Mouse (Mus musculus): ENCODE measurements around the gene Fndc5.

Gene Fndc5

DNA sequence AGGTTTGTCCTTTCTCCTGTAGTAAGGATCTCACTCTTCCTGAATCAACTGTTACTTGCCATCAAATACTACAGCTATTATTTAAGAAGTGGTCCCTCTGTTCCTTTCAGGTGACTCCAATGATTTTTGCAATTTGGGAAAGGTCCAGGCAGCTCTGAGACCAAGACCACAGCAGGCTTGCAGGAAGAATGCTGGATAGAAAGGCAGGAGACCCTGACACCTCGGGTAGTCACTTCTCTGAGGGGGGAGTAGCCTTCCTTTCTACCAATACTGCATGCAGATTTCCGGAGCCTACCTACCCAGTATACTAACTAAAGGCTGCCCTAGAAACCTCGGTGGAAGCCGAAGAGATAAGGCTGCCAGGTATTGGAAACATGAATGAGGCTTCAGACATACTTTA, 8.6 kb downstream of the Fndc5 start:
- no peak for DNase-seq (ENCODE audit: extremely low spot score, low read depth, low spot score)

DNA sequence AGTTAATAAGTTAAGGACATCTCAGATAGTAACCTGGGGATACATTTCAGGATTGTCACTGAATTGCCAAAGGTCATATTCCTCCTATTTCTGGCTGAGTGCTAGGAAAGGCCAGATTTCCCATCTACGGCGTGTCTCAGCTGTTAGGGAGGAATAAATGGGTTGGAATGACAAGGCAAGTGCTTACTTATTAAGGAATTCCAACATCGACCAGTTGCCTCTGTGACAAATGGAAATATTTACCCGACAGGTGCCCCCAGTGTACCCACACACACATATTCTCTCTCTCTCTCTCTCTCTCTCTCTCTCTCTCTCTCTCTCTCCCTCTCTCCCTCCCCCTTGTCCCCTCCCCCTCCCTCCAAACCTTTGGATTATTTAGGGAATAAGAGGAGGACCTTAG, 9.1 kb downstream of the Fndc5 start:
- no peak for DNase-seq (ENCODE audit: extremely low spot score, low read depth, low spot score)

- no peak for DNase-seq (ENCODE audit: extremely low spot score, low read depth, low spot score)
Observed at GRCm38 (mm10) chr4:129146392-129146791, 9.6 kb downstream of the Fndc5 start.

DNA sequence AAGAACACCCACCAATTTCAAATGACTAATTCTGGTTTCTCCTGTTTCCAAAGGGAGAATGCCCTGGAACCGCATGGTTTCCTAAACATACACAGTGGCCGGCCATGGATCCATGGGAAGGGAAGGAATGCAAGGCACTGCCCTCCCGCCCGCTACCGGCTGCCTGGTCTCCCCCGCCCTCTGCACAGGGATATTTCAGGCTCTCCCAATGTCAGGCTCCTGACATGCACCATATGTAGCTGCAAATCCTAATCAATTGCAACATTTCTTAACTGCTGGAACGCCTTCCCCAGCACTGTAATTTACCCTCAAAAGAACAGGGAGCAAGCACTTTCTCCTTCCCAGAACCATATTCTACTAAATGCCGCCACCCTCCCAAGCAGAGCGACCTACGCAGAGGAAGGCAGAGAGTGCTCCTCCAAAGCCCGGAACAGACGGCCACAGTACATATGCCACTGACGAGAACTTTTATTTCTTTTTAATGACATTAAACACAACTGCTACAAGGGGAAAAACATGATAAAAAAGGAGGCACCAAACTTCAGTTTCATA, 10.8 kb downstream of the Fndc5 start:
- no peak for DNase-seq (ENCODE audit: extremely low spot score, low read depth, low spot score)

- no peak for DNase-seq (ENCODE audit: extremely low spot score, low read depth, low spot score)
Observed at GRCm38 (mm10) chr4:129149321-129149720, 12.5 kb downstream of the Fndc5 start.

DNA sequence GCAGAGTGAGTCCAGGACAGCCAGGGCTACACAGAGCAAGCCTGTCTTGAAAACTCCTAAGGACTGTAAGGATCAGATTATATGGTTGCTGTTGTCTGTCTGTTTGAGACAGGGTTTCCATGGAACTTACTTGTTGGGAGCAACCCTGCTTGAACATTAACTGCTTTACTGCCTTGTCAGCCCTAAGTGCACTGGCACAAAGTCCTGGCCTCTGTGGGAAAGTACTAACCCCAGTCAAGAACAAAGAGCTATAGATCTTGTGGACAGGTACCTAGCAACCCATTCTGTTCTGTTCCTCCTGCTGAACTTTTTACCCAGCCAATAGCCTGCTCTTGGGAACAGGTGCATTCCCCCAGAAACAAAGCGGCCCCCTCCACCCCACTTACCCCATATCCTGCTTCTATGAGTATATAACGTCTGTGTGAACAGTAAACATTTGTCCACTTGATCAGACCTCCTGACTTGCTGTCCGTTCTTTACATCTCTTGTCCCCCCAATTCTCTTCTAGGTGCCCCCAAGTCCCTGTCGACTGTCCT, 14.5 kb downstream of the Fndc5 start:
- DNase-seq (ENCODE audit: extremely low spot score, low read depth, low spot score) = no peak

DNA sequence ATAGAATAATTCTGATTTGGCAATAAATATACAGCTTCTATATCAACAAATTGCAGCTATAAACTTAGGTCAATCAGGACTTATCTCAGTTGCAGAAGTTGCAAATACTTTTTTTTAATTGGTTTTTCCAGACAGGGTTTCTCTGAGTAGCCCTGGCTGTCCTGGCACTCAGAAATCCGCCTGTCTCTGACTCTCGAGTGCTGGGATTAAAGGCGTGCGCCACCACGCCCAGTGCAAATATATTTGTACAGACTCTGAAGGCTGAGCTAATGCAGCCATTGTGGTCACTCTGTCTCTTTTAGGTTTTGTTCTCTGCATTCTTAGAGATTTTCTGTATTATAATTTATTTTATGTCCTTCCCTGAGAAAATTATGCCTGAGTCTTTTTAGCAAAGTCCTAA, 20.7 kb downstream of the Fndc5 start:
- DNase-seq (ENCODE audit: extremely low spot score, low read depth, low spot score) = no peak

DNA sequence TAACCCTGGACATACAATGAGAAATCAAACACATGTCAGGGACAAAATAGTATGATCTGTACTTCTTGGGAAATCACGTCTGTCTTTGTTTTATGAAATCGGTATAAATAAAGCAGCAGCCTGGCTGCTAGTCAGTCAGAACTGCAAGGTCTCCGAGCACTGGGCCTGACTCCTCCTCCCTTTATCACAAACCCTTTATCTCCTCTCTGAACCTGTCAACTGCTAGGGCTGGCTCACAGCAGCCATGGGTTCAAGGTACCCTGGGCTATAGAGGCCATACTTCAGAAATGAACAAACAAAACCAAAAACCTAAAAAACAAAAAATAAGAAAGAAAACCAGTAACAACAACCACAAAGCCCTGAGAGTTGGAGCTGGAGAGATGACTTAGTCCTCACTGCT, 21.8 kb downstream of the Fndc5 start:
- no peak for DNase-seq (ENCODE audit: extremely low spot score, low read depth, low spot score)

- no peak for DNase-seq (ENCODE audit: extremely low spot score, low read depth, low spot score)
Observed at GRCm38 (mm10) chr4:129161076-129161475, 24.3 kb downstream of the Fndc5 start.

DNA sequence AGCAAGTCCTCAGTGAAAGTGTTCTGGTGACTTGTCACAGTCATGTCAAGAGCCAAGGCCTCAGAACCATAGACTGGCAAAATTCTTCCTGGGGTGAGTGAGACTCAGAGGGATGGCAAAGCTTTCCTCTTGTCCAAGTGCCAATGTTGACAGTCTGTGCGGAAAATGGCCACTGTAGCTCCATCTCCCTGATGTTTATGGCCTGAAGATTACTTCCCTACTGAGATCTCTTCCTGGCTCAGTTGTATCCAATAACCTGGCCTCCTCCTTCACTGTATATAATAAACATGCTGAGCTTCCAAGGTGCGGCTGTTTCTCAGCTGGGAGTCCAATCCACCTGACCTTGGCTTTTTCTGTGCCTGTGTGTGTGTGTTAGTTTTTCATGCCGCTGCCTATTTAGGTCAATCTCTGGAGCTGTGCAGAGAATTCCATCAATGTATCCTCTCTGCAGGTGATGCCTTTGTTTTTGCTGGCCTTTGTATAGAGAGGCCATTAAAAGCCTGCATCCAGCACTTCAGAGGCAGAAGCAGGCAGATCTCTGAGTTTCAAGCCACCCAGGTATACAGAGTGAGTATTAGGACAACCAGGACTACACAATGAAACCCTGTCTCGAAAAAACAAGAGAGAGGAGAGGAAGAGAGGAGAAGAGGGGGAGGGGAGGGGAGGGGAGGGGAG, 24.9 kb downstream of the Fndc5 start:
- no peak for DNase-seq (ENCODE audit: extremely low spot score, low read depth, low spot score)

DNA sequence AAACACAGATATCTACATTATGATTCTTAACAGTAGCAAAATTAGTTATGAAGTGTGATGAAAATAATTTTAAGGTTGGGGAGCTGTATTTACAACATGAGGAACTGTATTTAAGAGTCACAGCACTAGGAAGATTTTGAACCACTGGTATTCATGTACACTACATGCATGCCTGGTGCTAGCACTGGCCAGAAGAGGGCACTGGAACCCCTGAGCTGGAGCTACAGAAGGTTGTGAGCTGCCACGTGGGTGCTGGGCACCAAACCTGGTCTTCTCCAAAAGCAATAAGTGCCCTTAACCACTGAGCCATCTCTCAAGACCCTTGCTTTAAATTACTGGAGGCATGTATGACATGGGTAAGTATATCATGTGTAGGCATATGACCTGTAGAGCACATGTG, 35.7 kb downstream of the Fndc5 start:
- DNase-seq (ENCODE audit: extremely low spot score, low read depth, low spot score) = no peak

- no peak for DNase-seq (ENCODE audit: extremely low spot score, low read depth, low spot score)
Observed at GRCm38 (mm10) chr4:129179560-129179959, 42.8 kb downstream of the Fndc5 start.

DNA sequence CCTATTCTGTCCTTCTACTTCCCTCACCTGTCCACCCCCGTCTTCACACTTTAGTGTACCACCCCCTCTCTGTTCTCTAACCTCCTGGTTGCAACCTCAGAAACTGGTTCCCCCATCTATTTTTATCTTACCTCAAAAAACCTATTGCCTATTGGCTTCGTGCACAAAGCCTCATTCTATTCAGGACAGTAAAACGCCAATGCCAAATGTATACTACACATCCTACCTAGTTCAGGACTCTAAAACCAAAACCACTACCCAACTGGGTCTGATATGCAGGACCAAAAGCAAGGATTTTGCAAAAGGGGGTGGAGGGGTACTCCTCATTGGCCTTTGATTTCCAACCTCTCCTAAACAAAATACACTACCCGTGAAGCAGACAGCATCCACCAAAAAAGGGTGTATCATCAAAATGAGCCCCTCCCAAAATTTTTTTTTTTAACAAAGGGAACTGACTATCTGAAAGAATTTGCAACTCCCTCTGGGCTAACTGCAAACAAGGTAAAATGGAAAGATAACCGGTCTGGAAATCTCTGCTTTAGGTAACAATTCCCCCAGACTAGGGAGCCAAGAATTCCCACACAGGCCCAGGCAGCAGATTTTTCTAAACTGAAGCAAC, 51.4 kb downstream of the Fndc5 start:
- DNase-seq (ENCODE audit: extremely low spot score, low read depth, low spot score) = no peak

DNA sequence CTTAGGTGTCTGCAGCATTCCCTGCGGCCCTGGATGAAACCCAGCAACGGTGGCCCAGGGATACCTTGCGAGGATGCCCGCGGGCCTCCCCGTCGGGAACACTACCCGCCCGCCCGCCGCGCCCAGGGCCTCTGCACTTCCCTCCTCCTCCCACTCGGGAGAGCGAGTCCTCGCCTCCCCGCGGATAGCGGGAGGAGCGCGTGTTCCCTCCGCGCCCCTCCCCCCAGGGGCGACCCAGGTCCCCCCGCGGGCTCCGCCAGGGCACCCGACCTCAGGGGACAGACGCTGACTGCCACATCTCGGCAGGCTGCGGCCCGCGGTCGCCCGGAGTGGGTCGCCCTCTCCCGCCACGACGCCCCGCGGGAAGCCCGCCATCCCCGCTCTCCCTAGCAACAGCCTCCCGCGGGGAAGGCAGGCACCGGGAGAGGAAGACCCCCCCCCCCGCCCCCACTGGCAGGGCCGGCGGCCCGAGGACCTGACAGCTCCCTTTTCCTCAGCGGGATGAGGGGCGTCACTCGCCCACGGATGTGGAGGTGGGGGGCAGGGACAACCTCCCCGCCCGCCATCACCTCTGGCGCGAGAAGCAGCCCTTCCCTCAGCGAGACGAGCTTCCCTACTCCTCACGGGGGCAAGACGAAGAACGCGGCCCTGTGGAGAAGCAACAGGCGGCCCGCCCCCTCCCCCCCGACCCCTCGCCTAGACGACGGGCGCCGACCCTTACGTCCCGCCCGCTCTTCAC, 52.2 kb downstream of the Fndc5 start:
- peak; percentile 5 for DNase-seq (ENCODE audit: extremely low spot score, low read depth, low spot score)

DNA sequence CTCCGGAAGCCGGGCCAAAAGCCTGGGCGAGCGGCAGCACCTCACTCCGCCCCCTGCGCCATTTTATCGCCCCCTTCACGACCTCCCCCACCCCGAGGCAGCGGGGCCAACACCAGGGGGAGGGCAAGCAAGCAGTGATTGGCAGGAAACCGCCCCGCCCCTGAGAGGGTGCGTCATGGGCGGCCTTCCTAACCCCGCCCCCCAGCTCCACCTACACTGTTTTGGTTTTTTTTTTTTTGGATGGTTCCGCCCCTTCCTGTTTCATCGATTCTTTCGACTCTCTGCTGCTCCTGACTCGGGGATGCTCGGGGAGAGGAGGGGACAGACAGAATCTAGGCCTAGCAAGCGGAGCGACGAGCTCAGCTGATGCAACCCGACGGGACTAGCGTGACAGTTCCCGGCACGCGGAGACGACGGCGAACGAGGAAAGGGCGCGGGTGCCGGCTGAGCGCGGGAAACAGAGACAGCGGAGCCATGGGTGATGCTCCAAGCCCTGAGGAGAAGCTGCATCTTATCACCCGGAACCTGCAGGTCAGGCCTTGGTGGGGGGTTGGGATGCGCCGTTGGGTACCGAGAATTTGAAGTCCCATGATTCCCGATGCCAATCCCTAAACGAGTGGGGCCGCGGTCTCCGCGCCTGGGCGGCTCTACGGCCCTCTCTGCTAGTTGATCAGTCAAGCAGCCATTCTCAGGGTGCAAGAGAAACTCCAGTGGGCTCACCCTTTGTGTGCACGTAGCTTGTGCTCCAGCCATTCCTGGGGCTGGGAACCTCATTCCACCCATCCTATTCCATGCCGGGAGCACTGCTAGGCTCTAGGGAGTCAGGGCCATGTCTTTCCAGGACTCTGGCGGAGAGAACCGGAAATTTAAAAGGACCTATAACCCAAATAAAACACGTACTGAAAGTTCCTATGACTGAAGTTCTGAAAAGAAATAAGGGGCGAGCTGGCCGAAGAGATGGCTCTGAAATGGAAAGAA, 53.0 kb downstream of the Fndc5 start, which contains the start of the genes S100pbp and Yars:
Gene S100pbp, minus strand, starts transcription at position 186 of the 978 bp plus-strand sequence.
Gene Yars, plus strand, starts transcription at position 219 of the 978 bp plus-strand sequence.
- peak; percentile 97 for DNase-seq (ENCODE audit: extremely low spot score, low read depth, low spot score)

DNA sequence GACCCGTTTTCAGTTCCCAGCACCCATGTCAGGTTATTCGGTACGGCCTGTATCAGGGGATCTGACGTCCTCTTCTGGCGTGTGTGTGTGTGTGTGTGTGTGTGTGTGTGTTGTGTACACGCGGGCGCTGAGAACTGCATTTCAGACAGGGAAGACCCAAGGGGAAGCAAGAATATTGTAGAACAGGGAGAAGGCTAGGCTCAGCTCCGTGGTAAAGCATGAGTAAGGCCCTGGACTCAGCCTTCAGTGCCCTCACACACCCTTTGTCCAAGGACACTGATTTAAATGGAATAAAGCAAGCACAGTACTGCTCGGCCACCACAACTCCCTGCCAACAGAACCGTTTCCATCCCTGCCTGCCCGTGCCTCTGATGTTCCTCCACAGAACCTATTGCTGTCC, 53.7 kb downstream of the Fndc5 start:
- no peak for DNase-seq (ENCODE audit: extremely low spot score, low read depth, low spot score)

DNA sequence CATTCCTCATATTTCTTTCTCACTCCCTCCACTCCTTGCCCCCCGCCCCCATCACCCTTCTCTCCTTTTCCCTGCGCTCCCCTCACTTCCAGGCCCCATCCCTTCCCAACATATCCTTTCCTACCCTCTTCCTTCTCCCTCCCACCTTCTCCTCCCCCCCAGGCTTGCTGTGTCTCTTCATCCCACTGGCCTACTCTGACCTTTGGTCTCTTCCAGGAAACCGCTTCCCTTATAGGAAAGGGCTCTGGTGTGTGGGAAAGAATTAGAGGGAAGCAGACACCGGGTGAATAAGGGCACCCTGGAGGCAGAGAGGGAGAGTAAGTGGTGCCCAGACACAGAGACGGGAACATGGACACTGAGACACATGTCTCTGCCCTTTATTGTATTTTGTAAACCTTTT, 54.9 kb downstream of the Fndc5 start:
- no peak for DNase-seq (ENCODE audit: extremely low spot score, low read depth, low spot score)

All from hindlimb bud, embryonic 11.5 days (tissue).